Mouse (Mus musculus) testis, adult 2 months (tissue): ENCODE results near the gene Notch4. TPM values are rescaled to one million over a fixed set of nuclear protein-coding genes. Genes with fewer than 3 reads are reported as not detected.
A peak's percentile ranks its signal among the peaks of the same experiment; 100 is the strongest.

Experiments used
- H3K27ac ChIP-seq: fragments of 200-500 bp; 2 replicates; pipeline ENCODE4 v1.5.1; 2012; ENCODE audit warnings: low read depth, low read length; ENCODE audit not compliant: control insufficient read depth, insufficient read depth
- H3K27me3 ChIP-seq: fragments of 200-500 bp; 2 replicates; pipeline ENCODE4 v1.6.1; 2012; ENCODE audit warnings: mild to moderate bottlenecking, low read length, moderate library complexity; ENCODE audit not compliant: control insufficient read depth, insufficient read depth
- H3K36me3 ChIP-seq: fragments of 200-500 bp; 2 replicates; pipeline ENCODE4 v1.6.1; 2012; ENCODE audit warnings: mild to moderate bottlenecking, low read length; ENCODE audit not compliant: control insufficient read depth, insufficient read depth
- H3K4me1 ChIP-seq: fragments of 200-500 bp; 2 replicates; pipeline ENCODE4 v1.6.1; 2012; ENCODE audit warnings: low read length; ENCODE audit not compliant: control insufficient read depth, insufficient read depth
- H3K4me3 ChIP-seq: fragments of 200-500 bp; 2 replicates; pipeline ENCODE4 v1.5.1; 2012; ENCODE audit warnings: low read depth, mild to moderate bottlenecking, low read length, moderate library complexity, mixed read lengths; ENCODE audit not compliant: control insufficient read depth
- CTCF ChIP-seq: fragments of 200-500 bp; IDR thresholded peaks from 2 replicates; pipeline ENCODE4 v1.5.1; 2012; ENCODE audit warnings: low read depth, mild to moderate bottlenecking, inconsistent platforms, low read length, moderate library complexity; ENCODE audit not compliant: control insufficient read depth, insufficient read depth, insufficient replicate concordance
- POLR2A ChIP-seq: fragments of 200-500 bp; IDR thresholded peaks from 2 replicates; pipeline ENCODE4 v1.6.1; 2012; ENCODE audit warnings: low read depth, mild to moderate bottlenecking, inconsistent platforms, low read length, moderate library complexity; ENCODE audit not compliant: control insufficient read depth
- polyA plus RNA-seq: library from polyadenylated mRNA; depleted of rRNA; stranded (reverse); fragments of >200 nt; gene quantifications from 2 replicates; pipeline ENCODE4 v1.2.3, GENCODE M21; 2012

The Notch4 gene
- polyA plus RNA-seq, 1 experiment: 7.2 TPM

- peak overlapping the region; percentile 3 for H3K4me3 ChIP-seq
- no peaks in the 10 kb centered on the region for H3K36me3 ChIP-seq
- H3K4me1 ChIP-seq: peaks cover 41% of the 10 kb centered on the region
- H3K27me3 ChIP-seq: no peaks in the 10 kb centered on the region
- H3K27ac ChIP-seq: no peak overlapping the region
- TF ChIP-seq CTCF (no peak), POLR2A (no peak)
Measured at GRCm38 (mm10) chr17:34585121-34585520, 21.1 kb downstream of the Notch4 start.

GRCm38 (mm10) chr17:34585877-34586771 is 22.1 kb downstream of the Notch4 start:
- no peak overlapping the region for H3K27ac ChIP-seq
- H3K27me3 ChIP-seq: no peaks in the 10 kb centered on the region
- peaks cover 50% of the 10 kb centered on the region for H3K4me1 ChIP-seq
- no peaks in the 10 kb centered on the region for H3K36me3 ChIP-seq
- peak overlapping the region; percentile 94 for H3K4me3 ChIP-seq
- TF ChIP-seq CTCF (no peak), POLR2A (no peak)

- H3K27me3 ChIP-seq: 0 out of 2 replicates have a peak, but pooled peaks cover 2% of the 10 kb centered on the region
- peak overlapping the region; percentile 94 for H3K4me3 ChIP-seq
- H3K27ac ChIP-seq: peak overlapping the region; percentile 92
- TF ChIP-seq CTCF: no peak
- TF ChIP-seq POLR2A: no peak; the same call in 1 of the 2 replicates
- peaks cover 57% of the 10 kb centered on the region for H3K4me1 ChIP-seq
- no peaks in the 10 kb centered on the region for H3K36me3 ChIP-seq
Measured at GRCm38 (mm10) chr17:34586796-34587422, 22.8 kb downstream of the Notch4 start.

- Histone ChIP-seq H3K27me3 (0 out of 2 replicates have a peak, but pooled peaks cover 2% of the 10 kb centered on the region), H3K36me3 (no peaks in the 10 kb centered on the region), H3K27ac (peak overlapping the region; percentile 92), H3K4me3 (peak overlapping the region; percentile 94), H3K4me1 (peaks cover 57% of the 10 kb centered on the region)
- TF ChIP-seq POLR2A (peak; percentile 82), CTCF (no peak)
Measured at GRCm38 (mm10) chr17:34587423-34587811, 23.3 kb downstream of the Notch4 start.

- TF ChIP-seq POLR2A (no peak), CTCF (no peak)
- H3K4me1 ChIP-seq: peaks cover 61% of the 10 kb centered on the region
- H3K4me3 ChIP-seq: peak overlapping the region; percentile 94
- H3K27ac ChIP-seq: peak overlapping the region; percentile 85
- H3K36me3 ChIP-seq: no peaks in the 10 kb centered on the region
- H3K27me3 ChIP-seq: 0 out of 2 replicates have a peak, but pooled peaks cover 2% of the 10 kb centered on the region
Measured at GRCm38 (mm10) chr17:34587814-34588213, 23.7 kb downstream of the Notch4 start.

- Histone ChIP-seq H3K36me3 (no peaks in the 10 kb centered on the region), H3K4me3 (peak overlapping the region; percentile 28)
Measured at GRCm38 (mm10) chr17:34588767-34589166, 24.7 kb downstream of the Notch4 start.

GRCm38 (mm10) chr17:34589206-34589605 is 25.1 kb downstream of the Notch4 start:
- TF ChIP-seq CTCF (no peak), POLR2A (no peak)
- Histone ChIP-seq H3K27ac (peak overlapping the region; percentile 23; the same call in 1 of the 2 replicates), H3K4me3 (peak overlapping the region; percentile 22; the same call in 1 of the 2 replicates), H3K4me1 (peaks cover 60% of the 10 kb centered on the region), H3K27me3 (0 out of 2 replicates have a peak, but pooled peaks cover 2% of the 10 kb centered on the region), H3K36me3 (no peaks in the 10 kb centered on the region)

More at GRCm38 (mm10) chr17:34588767-34589166, 24.7 kb downstream of the Notch4 start:
- no peak for TF ChIP-seq CTCF
- TF ChIP-seq POLR2A: no peak
- H3K4me1 ChIP-seq: peaks cover 61% of the 10 kb centered on the region
- H3K27ac ChIP-seq: no peak overlapping the region
- H3K27me3 ChIP-seq: 0 out of 2 replicates have a peak, but pooled peaks cover 2% of the 10 kb centered on the region

- H3K4me1 ChIP-seq: peaks cover 55% of the 10 kb centered on the region
- 0 out of 2 replicates have a peak, but pooled peaks cover 2% of the 10 kb centered on the region for H3K27me3 ChIP-seq
- H3K36me3 ChIP-seq: no peaks in the 10 kb centered on the region
- peak within 1 kb of the TSS; percentile 28 for H3K4me3 ChIP-seq
- TF ChIP-seq CTCF (no peak), POLR2A (no peak)
- H3K27ac ChIP-seq: peak within 1 kb of the TSS; percentile 23; the same call in 1 of the 2 replicates
Measured at GRCm38 (mm10) chr17:34589681-34590101, 25.6 kb downstream of the Notch4 start, which contains the start of gene Gpsm3. Gene Gpsm3, plus strand, starts transcription at chr17:34589806.
